Mouse (Mus musculus): ENCODE measurements around the gene Itgb1bp1. TPM values are rescaled to one million over a fixed set of nuclear protein-coding genes. Genes with fewer than 3 reads are reported as not detected.
A peak's percentile ranks its signal among the peaks of the same experiment; 100 is the strongest.

Itgb1bp1 gene
- total RNA-seq, 2 experiments from 2014 or later, result 37.0 to 37.3 TPM

- DNase-seq (ENCODE audit: low spot score in 2 of 2), result no peak
These were observed 25.4 kb downstream of the Itgb1bp1 start for GRCm38 (mm10) chr12:21260494-21261256.

- no peak for DNase-seq (ENCODE audit: low spot score in 2 of 2)
These were observed 38.2 kb downstream of the Itgb1bp1 start for GRCm38 (mm10) chr12:21247711-21248392.

- no peak for DNase-seq (ENCODE audit: low spot score in 2 of 2)
These were observed 41.6 kb downstream of the Itgb1bp1 start for GRCm38 (mm10) chr12:21244375-21244960.

GRCm38 (mm10) chr12:21241965-21242364 is 44.1 kb downstream of the Itgb1bp1 start:
- no peak for DNase-seq (ENCODE audit: low spot score in 2 of 2)

- no peak for DNase-seq (ENCODE audit: low spot score in 2 of 2)
These were observed 51.5 kb downstream of the Itgb1bp1 start for GRCm38 (mm10) chr12:21234560-21234959.

- no peak for DNase-seq (ENCODE audit: low spot score in 2 of 2)
These were observed 52.4 kb downstream of the Itgb1bp1 start for GRCm38 (mm10) chr12:21233727-21234126.

- no peak for DNase-seq (ENCODE audit: low spot score in 2 of 2)
These were observed 56.8 kb downstream of the Itgb1bp1 start for GRCm38 (mm10) chr12:21229076-21229918.

GRCm38 (mm10) chr12:21228650-21229049 is 57.4 kb downstream of the Itgb1bp1 start:
- no peak for DNase-seq (ENCODE audit: low spot score in 2 of 2)

- DNase-seq (ENCODE audit: low spot score in 2 of 2), result peak in 1 of 2 experiments; percentile 33
These were observed 58.8 kb downstream of the Itgb1bp1 start for GRCm38 (mm10) chr12:21227076-21227980.

GRCm38 (mm10) chr12:21226316-21226715 is 59.8 kb downstream of the Itgb1bp1 start:
- DNase-seq (ENCODE audit: low spot score in 2 of 2), result no peak

- no peak for DNase-seq (ENCODE audit: low spot score in 2 of 2)
These were observed 60.7 kb downstream of the Itgb1bp1 start for GRCm38 (mm10) chr12:21225358-21225757.

GRCm38 (mm10) chr12:21223923-21224322 is 62.2 kb downstream of the Itgb1bp1 start:
- no peak for DNase-seq (ENCODE audit: low spot score in 2 of 2)

GRCm38 (mm10) chr12:21220596-21220995 is 65.5 kb downstream of the Itgb1bp1 start:
- DNase-seq (ENCODE audit: low spot score in 2 of 2), result no peak

GRCm38 (mm10) chr12:21217776-21218444 is 68.2 kb downstream of the Itgb1bp1 start:
- DNase-seq (ENCODE audit: low spot score in 2 of 2), result no peak

GRCm38 (mm10) chr12:21214551-21215165 is 71.4 kb downstream of the Itgb1bp1 start:
- DNase-seq (ENCODE audit: low spot score in 2 of 2), result no peak

- no peak for DNase-seq (ENCODE audit: low spot score in 2 of 2)
These were observed 73.2 kb downstream of the Itgb1bp1 start for GRCm38 (mm10) chr12:21212876-21213275.

- DNase-seq (ENCODE audit: low spot score in 2 of 2), result no peak
These were observed 76.8 kb downstream of the Itgb1bp1 start for GRCm38 (mm10) chr12:21209273-21209672.

- DNase-seq (ENCODE audit: low spot score in 2 of 2), result no peak
These were observed 77.8 kb downstream of the Itgb1bp1 start for GRCm38 (mm10) chr12:21208172-21208795.

GRCm38 (mm10) chr12:21207422-21207821 is 78.7 kb downstream of the Itgb1bp1 start:
- DNase-seq (ENCODE audit: low spot score in 2 of 2), result no peak

Measured in gastrocnemius, postnatal 4 days (tissue).